Mouse (Mus musculus) liver, embryonic 14.5 days (tissue): ENCODE results near the gene Slc26a1. TPM values are rescaled to one million over a fixed set of nuclear protein-coding genes. Genes with fewer than 3 reads are reported as not detected.

Experiments
- ATAC-seq: fragments of 200-750 bp; cut with Nextera tagmentation; 2 replicates; pipeline ENCODE4 v1.8.0; 2017; ENCODE audit warnings: moderate number of reproducible peaks, mild to moderate bottlenecking, moderate library complexity; ENCODE audit not compliant: insufficient read depth
- DNase-seq, 3 experiments: peaks; one replicate each; pipeline ENCODE4 v3.0.0-alpha.2; 2012 to 2013; ENCODE audit warnings: low read depth in 3 of 3, low spot score in 3 of 3
- H3K27ac ChIP-seq: fragments of 300-500 bp; sonication (generic); 2 replicates; pipeline ENCODE4 v1.5.1; 2014; ENCODE audit warnings: moderate library complexity, mild to moderate bottlenecking, control low read depth, inconsistent platforms
- H3K27me3 ChIP-seq: fragments of 300-500 bp; sonication (generic); 2 replicates; pipeline ENCODE4 v1.6.1; 2014; ENCODE audit warnings: mild to moderate bottlenecking, low read length, moderate library complexity; ENCODE audit not compliant: control insufficient read depth, insufficient read depth
- H3K36me3 ChIP-seq: fragments of 300-500 bp; sonication (generic); replicated peaks from 2 replicates; pipeline ENCODE4 v1.6.1; 2014; ENCODE audit warnings: low read depth; ENCODE audit not compliant: control insufficient read depth, insufficient read depth
- H3K4me1 ChIP-seq, 2 experiments: fragments of 200-500 bp in 1 of 2; fragments of 300-500 bp in 1 of 2; sonication (generic) in 1 of 2; replicated peaks; 2 replicates each; pipeline ENCODE4 v1.6.1; 2012 to 2014; ENCODE audit warnings: antibody characterized with exemption in 1 of 2, inconsistent platforms in 1 of 2, low read length in 1 of 2; ENCODE audit not compliant: control insufficient read depth in 2 of 2, insufficient read depth in 2 of 2
- H3K4me2 ChIP-seq: fragments of 300-500 bp; sonication (generic); 2 replicates; pipeline ENCODE4 v1.6.1; 2014; ENCODE audit warnings: low read depth, mild to moderate bottlenecking, control low read depth, moderate library complexity
- H3K4me3 ChIP-seq, 2 experiments: fragments of 200-500 bp in 1 of 2; fragments of 300-500 bp in 1 of 2; sonication (generic) in 1 of 2; 2 replicates each; pipeline ENCODE4 v1.5.1; 2012 to 2014; ENCODE audit warnings: low read depth in 2 of 2, low read length in 2 of 2, mild to moderate bottlenecking in 2 of 2, control low read depth in 1 of 2, inconsistent platforms in 1 of 2, moderate library complexity in 1 of 2; ENCODE audit not compliant: insufficient read depth in 1 of 2
- H3K9ac ChIP-seq: fragments of 300-500 bp; sonication (generic); replicated peaks from 2 replicates; pipeline ENCODE4 v1.6.1; 2014; ENCODE audit warnings: mild to moderate bottlenecking, control low read depth, moderate library complexity
- H3K9me3 ChIP-seq: fragments of 300-500 bp; sonication (generic); 2 replicates; pipeline ENCODE4 v1.6.1; 2016; ENCODE audit warnings: low read length, mixed read lengths; ENCODE audit not compliant: control insufficient read depth
- CTCF ChIP-seq: IDR thresholded peaks from 2 replicates; pipeline ENCODE4 v1.5.1; 2016; ENCODE audit warnings: antibody characterized with exemption, low read depth, control low read depth
- EP300 ChIP-seq: IDR thresholded peaks from 2 replicates; pipeline ENCODE4 v1.6.1; 2016; ENCODE audit warnings: antibody characterized with exemption, low read depth
- WGBS: fragments of 180-500 bp; shearing (Covaris S2); extraction: QIAGEN DNeasy Blood & Tissue Kit; methylation state at CpG from one replicate; pipeline ENCODE4 v1.1.7; 2014; ENCODE audit not compliant: insufficient replicate concordance; 5-methylcytosine and 5-hydroxymethylcytosine counted together
- polyA plus RNA-seq, 2 experiments: library from polyadenylated mRNA; depleted of rRNA in 1 of 2; stranded (reverse) in 1 of 2; unstranded in 1 of 2; fragments of >200 nt; fragmentation: Nextera tagmentation in 1 of 2; extraction: Ambion mirVana in 1 of 2; gene quantifications; 2 replicates each; pipeline versions ENCODE4 v1.2.1 to v1.2.3; 2012 to 2014

Gene Slc26a1
- polyA plus RNA-seq, 2 experiments = 12.6 to 15.3 TPM

DNA sequence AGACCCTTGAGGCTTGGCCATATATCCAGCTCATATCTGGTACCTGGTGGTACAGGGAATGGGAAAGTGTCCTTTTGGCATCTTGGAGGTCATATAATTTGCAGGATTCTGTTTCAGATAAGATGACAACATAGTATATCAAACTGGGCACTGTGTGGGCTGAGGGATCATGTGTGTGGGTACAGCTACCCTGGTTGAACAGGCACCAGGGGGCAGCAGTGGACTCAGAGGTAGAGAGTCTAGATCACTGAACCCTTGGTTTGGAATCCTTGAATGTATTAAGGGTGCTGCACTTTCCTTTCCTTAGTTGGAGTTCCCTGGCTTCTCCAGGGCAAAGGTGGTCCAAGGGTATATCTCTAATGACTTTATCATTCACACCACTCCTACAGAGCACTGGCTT, 4.6 kb downstream of the Slc26a1 start:
- no peak overlapping the region for H3K4me2 ChIP-seq
- peak; percentile 84 for TF ChIP-seq CTCF
- no peak for TF ChIP-seq EP300
- peaks cover 17 to 36% of the 10 kb centered on the region in 2 experiments for H3K4me1 ChIP-seq
- H3K36me3 ChIP-seq = peaks cover 19% of the 10 kb centered on the region
- H3K9ac ChIP-seq = no peak overlapping the region
- H3K27ac ChIP-seq = no peak overlapping the region
- ATAC-seq (peak; percentile 16; the same call in 1 of the 2 replicates), DNase-seq (no peak)
- H3K9me3 ChIP-seq = no peaks in the 10 kb centered on the region
- no peak overlapping the region for H3K4me3 ChIP-seq
- no peaks in the 10 kb centered on the region for H3K27me3 ChIP-seq

DNA sequence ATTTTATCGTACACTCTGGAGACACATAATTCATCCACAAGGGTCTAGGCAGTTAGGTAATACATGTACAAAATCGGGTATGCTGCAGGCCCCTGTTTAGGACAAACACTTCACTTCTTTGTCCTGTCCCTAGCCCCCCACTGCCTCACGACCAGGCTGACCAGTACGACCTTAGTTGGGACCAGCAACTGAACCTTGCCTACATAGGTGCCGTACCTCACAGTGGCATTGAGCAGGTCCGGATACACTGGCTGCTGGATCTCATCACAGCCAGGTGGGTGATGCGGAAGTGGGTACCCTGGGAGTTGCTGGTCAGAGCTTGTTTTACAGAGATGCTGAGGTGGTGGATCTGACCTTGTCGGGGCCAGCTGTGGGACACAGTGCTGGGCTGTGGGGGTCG, 5.4 kb downstream of the Slc26a1 start:
- Histone ChIP-seq H3K27ac (peak overlapping the region; percentile 62), H3K36me3 (peaks cover 19% of the 10 kb centered on the region), H3K4me1 (peaks cover 9 to 28% of the 10 kb centered on the region in 2 experiments), H3K4me2 (peak overlapping the region; percentile 90), H3K9ac (no peak overlapping the region; the same call in 1 of the 2 replicates), H3K27me3 (no peaks in the 10 kb centered on the region), H3K9me3 (no peaks in the 10 kb centered on the region), H3K4me3 (peak overlapping the region; percentile 63 to 82; a peak in 3 of 4 replicates)
- no peak for DNase-seq
- ATAC-seq = no peak
- no peak for TF ChIP-seq CTCF
- TF ChIP-seq EP300 = no peak
- 66% methylated on average over 9 of the region's 9 CpGs for WGBS

GRCm38 (mm10) chr5:108668977-108669936, 6.1 kb downstream of the Slc26a1 start, which contains the start of gene Dgkq:
Gene Dgkq (minus strand): TSS chr5:108669672.
- peak within 1 kb of the TSS; percentile 63 to 82 for H3K4me3 ChIP-seq
- peak within 1 kb of the TSS; percentile 62 for H3K27ac ChIP-seq
- ATAC-seq = peak; percentile 73
- peak within 1 kb of the TSS; percentile 84 for H3K9ac ChIP-seq
- H3K4me2 ChIP-seq = peak within 1 kb of the TSS; percentile 90
- no peaks in the 10 kb centered on the region for H3K9me3 ChIP-seq
- TF ChIP-seq EP300 (no peak), CTCF (peak; percentile 86)
- H3K36me3 ChIP-seq = peaks cover 19% of the 10 kb centered on the region
- no peaks in the 10 kb centered on the region for H3K27me3 ChIP-seq
- DNase-seq = peak; percentile 61 to 75 (median 63)
- whole genome bisulfite sequencing = 5% methylated on average over 43 of the region's 43 CpGs
- H3K4me1 ChIP-seq = peaks cover 8 to 22% of the 10 kb centered on the region in 2 experiments

DNA sequence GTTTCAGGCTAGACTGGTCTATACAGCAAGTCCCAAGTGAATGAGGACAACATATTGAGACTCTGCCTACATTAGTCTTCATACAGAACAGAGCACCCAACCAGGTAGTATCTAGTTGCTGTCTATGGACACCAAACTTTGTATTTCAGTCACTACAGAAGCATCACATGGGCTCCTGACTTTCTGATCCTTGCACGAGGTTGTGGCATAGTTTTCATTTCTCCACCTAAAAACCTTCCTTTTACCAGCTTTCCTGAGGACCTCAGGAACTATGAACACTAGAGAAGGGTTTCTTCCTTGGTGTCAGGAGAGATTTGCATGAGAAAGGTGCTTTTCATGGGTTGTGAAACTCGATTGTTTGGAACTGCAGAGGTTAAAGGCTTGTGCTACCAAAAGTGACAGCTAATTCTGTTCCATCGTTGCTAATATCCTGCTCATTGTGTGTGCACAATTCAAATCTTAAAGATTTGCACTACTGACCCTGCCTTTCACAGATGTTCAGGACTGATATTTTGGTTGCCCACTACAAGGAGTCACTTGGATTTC, 6.9 kb downstream of the Slc26a1 start:
- WGBS = 12% methylated on average over 3 of the region's 3 CpGs
- no peak for TF ChIP-seq EP300
- TF ChIP-seq CTCF = no peak
- peaks cover 4 to 15% of the 10 kb centered on the region in 2 experiments for H3K4me1 ChIP-seq

GRCm38 (mm10) chr5:108667370-108667769, 8.0 kb downstream of the Slc26a1 start:
- ATAC-seq = no peak
- 80% methylated on average over 2 of the region's 2 CpGs for WGBS
- no peak overlapping the region for H3K27ac ChIP-seq
- H3K36me3 ChIP-seq = peaks cover 10% of the 10 kb centered on the region
- H3K9me3 ChIP-seq = no peaks in the 10 kb centered on the region
- H3K4me3 ChIP-seq = no peak overlapping the region
- H3K4me1 ChIP-seq = peaks cover 4 to 13% of the 10 kb centered on the region in 2 experiments
- no peak overlapping the region for H3K4me2 ChIP-seq
- DNase-seq = no peak
- H3K27me3 ChIP-seq = peaks cover 2% of the 10 kb centered on the region; the same call in 1 of the 2 replicates
- TF ChIP-seq CTCF (no peak), EP300 (no peak)
- H3K9ac ChIP-seq = no peak overlapping the region

More for the DNA sequence above, 6.9 kb downstream of the Slc26a1 start:
- no peak for DNase-seq
- H3K9ac ChIP-seq = peak overlapping the region; percentile 84
- no peak overlapping the region for H3K27ac ChIP-seq
- peak overlapping the region; percentile 63 to 82 for H3K4me3 ChIP-seq
- no peak for ATAC-seq
- H3K4me2 ChIP-seq = peak overlapping the region; percentile 90
- peaks cover 14% of the 10 kb centered on the region for H3K36me3 ChIP-seq
- no peaks in the 10 kb centered on the region for H3K27me3 ChIP-seq
- H3K9me3 ChIP-seq = no peaks in the 10 kb centered on the region
